Mouse (Mus musculus) c-Kit-positive CD71-positive TER-119-positive erythroid progenitor cells, embryonic 14.5 days (primary cell): ENCODE data around the gene Nxph1.
A peak's percentile ranks its signal among the peaks of the same experiment; 100 is the strongest.

Experiments used
- DNase-seq: peaks from one replicate; pipeline ENCODE4 v3.0.0-alpha.2; 2013; ENCODE audit warnings: low spot score

Gene Nxph1

DNA sequence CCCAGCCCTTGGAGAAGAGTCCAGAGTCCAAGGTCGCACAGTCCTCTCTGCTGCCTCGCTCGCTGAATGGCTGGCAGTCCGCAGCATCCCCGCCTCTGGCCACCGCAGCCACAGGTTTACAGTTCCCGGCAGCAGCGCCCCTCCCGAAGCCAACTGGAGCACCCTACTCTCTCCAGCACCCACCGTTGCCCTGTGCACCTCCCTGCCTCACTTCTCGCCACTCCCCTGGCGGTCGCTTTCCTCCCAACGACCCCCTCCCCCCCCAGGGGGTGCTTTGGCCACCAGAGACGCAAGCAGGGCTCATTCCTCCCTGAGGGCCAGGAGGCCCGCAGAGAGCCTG is at the start of gene Nxph1:
TSS of gene Nxph1 (plus strand) at position 301 of the 340 bp plus-strand sequence.
- no peak for DNase-seq

DNA sequence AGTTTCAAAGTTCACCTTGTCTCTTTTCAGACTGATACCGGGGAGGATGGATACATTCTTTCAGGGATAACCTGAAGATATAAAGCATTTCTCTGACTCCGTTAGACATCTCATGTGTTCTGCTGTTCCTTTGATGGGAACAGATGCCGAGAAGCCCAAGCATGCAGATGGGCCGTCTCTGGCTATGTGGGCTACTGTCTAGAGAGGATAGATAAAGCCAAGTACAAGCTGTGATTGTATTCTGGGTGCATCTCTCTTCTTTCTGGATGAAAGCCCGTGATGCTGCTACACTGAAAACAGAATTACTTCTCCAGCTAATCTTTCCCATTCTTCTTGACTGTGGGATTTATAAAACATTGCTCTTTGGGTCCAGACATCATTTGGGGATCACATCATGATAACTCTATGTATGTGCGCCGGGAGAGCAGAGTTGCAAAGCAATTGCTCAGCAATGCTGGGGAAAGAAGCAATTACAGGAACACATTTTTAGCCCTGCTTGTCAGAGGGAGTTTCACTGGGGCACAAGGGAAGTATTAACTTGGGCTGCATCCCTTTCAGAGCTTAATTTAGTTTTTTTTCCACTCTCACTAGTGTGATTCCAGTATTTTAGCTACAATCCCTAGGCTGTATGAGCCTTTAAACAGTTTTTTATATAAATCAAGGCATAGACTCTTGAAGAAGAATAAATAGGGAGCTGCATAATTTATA is 48.1 kb upstream of the Nxph1 start:
- no peak for DNase-seq

DNA sequence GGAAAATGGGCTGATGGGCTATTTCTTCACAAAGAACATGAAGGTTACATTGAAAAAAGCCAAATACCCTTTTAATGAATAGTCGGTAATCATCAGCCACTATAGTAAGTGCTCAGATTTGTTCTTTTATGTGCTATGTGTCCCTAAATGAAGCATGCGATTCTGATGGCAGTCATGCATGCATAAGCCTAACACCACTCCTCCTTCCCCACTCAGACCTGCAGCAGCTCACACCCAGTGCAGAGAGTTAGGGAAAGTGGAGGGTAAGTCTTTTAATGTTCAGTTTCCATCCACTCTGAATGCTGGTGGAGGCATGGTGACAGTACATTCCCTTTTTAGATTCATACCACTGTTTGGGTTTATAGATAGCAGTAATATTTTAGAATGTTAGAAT is 47.5 kb upstream of the Nxph1 start:
- no peak for DNase-seq

DNA sequence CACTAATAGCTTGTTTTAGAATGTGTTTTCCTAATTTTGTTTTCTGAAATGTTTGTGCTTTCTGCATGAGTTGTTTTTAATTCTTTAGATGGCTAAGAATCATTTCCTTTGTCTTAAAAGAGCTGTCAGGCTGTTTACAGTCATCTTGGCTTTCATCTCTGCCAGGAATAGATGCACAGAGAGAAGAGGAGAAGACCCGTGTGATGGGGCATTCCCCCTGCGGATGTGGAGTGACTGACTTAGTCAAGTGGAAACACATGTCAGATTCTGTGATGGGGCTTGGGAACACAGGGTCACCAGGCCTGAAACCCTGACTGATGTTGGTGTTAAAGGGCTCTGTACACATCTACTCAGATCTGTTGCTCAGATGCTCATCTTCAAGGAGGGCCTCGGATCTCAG is 40.3 kb upstream of the Nxph1 start:
- DNase-seq: no peak

DNA sequence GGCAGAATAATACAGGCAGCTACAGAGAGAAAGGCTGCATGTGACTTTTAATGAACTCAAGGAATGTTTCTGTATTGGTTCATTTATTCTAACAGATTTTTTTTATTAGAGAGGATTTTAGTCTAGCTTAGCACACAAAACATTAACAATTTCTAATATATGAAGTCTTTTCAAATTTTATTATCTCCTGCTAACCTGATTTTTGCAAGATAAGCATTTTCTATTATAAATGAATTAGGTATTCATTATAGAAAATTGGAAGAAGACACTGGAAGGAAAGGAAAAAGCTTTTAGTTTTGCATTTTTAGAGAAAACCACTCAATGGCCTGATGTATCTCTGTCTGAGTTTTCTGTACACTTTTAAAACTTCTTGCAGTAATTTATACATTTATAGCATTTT is 34.8 kb upstream of the Nxph1 start:
- no peak for DNase-seq

DNA sequence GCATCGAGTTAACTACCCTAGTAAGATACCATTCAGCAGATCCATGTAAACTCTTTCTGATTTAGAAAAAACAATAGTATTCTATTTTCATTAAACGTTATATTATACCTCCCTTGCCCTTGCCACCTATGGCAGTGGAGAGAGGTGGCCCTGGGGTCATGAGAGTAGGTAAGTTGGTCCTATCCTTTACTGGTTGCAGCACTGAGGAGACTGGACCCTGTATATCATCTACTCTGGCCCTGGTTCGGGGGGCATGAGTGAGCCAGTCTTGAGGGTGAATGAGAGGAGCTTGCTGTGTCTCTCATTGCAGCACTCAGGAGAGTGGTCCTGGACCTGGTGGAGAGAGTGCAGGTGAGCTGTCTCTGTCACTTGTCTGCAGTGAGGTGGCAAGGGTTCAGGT is 33.5 kb upstream of the Nxph1 start:
- no peak for DNase-seq

DNA sequence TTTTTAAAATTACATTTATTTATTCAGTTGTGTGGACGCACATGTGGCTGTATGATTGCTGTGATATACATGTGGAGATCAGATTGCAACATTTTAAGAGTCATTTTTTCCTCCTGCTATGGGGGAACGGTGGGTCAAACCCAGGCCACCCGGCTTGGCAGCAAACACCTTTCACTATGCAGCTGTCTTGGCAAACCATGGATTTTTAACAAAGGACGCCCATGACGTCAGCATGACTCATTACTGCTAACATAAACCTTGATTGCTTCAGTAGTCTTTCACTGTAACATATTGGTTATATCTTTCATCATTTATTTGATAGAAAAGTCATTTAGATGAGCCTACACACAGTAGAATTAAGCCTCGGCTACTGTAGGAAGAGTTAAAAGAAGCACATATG is 23.8 kb upstream of the Nxph1 start:
- no peak for DNase-seq

DNA sequence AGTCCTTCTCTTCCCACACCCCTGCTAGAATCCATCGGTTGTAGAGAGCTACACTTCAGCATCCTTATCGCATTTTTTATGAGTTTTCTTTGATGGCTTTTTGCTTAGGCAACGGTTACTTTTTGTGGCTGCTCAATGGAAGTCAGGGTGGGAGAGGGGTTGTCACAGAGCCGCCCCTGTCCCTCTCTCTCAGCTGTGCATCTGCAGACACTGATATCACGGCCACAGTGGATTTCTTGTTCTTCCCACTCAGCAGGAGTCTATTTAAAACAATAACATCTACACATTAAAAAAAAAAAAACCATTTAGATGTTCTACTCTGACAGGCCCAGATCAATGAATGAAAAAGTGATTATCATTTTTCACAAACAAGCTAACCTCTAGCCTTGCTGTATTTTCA is 13.0 kb upstream of the Nxph1 start:
- DNase-seq: no peak

DNA sequence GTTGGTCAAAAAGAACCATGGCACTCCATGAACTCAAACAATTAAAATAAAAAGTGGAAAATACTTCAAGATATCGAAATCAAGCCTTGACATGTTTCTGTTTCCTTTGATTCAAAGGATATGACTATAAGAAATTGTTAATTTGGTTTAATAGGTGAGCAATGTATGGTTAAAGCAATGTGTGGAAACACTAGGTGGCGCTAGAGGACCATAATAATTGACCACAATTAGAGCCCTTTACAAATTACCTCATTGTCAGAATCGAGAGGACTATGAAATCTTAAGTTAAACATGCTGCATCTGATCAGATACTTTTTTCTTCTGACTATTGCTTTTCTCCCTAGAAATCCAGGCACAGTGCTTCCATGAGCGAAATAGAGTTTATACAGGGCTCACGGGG is 12.5 kb upstream of the Nxph1 start:
- DNase-seq: peak; percentile 38

DNA sequence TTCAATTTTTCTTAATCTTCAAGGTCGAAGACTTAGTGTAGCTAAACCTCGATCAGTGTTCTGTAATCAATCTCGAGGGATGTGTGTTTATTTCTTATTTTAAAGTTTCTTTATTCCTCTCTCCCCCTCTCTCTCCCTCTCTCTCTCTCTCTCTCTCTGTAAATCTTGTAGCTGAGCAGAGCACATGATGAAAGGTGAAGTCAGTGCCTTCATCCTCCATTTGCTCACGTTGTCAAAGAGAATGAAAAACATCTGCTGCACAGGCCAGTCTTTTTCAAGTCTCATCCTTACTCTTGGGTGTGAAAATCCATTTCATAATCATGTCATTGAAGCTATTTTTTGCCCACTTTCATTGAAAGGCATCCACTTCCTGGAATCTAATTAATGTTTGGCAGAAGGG is 12.1 kb upstream of the Nxph1 start:
- DNase-seq: no peak

DNA sequence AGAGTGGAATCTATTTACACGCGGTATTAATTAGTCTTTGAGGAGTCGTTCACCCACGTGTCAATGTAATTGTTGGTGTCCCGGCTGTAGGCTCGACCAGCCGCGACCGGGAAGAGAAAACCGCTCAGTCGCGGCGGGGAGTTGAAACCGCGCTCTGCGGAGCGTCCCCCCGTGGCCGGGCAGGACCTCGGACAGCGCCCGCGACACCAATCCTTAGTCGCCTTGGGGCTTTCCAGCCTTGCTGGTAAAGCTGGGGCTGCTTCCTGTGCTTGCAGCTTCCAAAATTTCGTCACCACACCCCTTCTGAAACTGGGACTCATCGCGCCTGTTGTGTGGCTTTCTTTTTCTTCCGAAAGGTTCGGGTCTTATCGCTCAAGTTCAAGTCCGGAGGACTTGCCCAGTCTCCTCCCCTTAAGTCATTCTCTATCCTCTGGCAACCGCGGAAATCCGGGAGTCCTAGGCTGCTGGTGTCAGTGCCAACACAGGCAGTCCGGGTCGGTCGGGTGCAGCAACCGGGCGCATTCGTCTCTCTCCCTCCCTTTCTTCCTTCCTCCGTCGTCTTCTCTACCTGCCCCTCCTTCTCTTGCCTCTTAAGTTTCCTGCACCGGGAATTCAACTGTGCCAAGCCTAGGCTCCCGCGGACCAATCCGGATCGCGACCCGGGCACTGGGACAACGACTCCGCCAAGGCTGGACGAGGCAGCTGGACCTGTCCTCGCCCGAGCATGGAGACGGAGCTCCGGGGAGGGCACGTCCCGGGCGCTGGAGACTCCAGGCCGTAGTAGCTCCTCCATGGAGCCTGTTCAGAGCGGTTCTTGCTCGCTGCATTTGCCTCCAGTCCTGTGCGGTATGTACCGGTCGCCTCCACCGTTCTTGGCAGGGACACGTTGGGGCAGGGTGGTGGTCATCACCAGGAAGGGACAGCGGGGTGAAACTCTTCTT is 510 bp downstream of the Nxph1 start:
- DNase-seq: no peak

DNA sequence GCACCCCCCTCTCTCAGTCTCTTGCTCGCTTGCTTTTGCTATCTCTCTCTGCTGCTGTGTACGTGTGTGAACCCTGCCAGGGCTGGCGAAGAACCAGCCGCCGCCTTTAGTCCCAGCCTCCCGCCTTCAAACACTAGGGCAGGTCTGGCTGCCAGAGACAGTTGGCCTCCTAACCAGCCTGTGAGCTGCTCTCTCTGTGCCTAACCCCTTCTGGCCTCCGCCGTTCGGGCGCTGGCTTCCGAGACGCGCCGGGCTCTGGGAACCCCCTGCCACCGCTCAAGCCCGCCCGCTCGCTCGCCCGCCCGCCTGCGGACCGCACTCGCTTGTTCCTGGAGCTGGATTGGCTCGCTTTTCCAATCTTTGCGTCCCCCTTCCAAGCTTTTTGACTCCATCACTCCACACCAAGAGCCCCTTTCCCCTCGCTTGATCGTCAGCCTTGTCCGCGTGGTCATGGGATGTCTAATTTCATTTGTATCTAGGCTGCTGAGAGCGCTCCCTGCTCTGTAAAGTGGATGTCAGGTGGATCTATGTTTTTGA is 1.5 kb downstream of the Nxph1 start:
- DNase-seq: no peak

DNA sequence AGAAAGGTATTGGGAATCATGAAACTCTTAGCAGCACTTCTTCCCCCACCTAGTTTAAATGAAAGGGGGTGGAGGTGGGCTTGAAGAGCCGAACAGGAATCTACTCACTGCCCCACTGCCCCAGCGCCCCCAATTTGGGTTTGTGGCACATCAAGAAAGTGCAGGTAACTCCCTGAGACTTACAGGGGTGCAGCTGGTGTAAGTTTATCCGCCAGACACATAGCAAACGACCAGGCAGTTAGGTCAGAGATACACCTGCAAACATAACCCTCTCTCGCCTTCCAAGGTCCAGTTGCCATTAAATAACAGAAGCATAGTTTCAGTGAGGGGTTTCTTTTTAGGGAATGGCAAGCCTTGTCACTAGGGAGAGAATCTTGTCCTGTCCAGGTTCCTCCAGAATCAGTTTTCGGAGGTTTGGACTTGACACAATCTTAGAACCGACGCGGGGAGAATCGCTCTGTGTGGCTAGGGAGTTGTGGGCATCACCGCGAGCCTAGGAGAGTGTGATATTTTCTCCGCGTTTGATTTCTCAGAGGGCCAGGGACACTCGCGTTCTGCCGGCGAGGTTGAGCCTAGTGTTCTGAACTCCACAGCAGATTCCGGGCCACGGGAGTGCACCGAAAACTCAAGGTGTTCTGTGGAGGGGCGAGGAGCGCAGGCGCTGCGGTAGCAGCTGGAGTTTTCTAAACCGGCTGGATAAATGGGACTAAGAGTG is 2.5 kb downstream of the Nxph1 start:
- DNase-seq: no peak

DNA sequence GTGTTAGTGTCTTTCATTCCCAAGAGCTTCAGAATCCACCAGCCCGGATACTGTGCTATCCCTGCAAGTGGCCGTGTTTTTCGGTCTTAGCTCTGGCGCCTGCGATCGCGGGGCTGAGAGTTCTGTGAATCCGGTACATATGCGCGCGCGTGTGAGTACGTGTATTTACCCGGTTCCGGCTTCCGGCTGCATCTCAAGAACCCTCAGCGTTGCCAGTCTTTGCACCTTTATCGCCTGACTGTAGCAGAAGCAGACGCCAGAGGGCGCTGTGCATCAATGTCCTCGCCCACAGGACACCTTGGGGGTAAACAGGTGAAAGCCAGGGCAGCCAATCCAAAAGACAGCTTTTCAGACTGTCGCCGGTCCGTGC is 3.1 kb downstream of the Nxph1 start:
- peak; percentile 20 for DNase-seq

DNA sequence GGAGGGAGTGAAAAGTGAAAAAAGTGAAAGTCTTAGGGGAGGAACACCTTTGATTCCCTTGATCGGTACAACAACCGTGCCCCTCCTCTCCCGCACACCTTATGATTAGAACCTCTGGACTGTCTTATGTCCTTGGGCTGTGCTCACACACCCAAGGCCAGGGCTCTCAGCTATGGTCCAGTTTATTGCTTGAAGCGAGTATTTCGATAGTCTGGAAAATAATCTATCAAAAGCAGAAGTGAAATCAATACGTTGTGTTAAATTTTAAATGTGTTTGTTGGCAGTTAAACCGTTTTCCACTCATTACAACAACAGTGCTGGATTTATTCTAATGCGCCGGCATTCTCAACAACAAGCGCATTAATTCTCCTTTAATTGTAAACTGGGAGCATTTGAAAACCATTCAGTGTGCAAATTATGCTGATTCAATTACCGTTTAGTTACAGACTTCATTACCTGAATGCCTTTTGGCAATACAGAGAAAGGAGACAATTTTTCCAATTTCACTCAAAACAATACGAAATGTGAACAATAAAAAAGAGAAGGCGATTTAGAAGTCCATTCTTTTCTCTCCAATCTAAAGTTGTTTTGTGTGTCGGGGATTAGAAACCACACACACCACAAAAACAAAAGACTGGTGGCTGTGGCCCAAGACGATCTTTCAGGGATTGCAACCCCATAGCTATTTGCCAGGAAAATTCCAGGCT is 3.8 kb downstream of the Nxph1 start:
- no peak for DNase-seq

DNA sequence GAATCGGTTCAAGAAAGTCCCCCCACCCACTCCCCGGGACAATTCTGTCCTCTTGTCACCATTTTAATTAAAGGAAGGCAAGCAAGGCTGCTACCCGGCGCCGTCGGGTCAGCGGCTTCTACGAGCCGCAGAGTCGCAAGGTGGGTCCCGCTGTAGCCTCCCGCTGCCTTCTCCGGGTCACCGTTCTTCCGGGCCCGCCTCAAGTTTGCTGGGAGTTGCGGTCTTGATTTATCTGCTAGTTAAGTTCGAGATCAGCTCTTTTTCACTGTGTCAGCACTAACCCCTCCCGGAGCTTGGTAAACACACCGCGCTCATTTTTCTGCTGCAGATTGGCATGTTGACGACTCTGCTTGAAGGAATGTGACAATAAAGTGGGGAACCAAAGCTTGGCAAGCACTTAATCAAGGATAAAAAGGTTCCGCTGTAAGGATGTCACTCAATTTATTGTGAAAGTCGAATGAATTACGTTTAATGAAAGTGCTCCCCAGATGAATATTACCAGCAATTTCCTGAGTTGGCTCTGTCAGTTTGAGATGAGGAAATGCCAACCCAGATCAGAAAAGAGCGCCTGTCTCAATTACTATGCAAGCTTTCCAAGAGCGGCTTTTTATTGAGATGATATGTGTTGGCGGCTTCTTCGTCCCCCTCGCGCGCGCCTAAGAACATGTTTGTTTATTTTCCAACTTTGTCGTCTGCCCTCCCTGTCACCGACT is 7.7 kb downstream of the Nxph1 start:
- no peak for DNase-seq

DNA sequence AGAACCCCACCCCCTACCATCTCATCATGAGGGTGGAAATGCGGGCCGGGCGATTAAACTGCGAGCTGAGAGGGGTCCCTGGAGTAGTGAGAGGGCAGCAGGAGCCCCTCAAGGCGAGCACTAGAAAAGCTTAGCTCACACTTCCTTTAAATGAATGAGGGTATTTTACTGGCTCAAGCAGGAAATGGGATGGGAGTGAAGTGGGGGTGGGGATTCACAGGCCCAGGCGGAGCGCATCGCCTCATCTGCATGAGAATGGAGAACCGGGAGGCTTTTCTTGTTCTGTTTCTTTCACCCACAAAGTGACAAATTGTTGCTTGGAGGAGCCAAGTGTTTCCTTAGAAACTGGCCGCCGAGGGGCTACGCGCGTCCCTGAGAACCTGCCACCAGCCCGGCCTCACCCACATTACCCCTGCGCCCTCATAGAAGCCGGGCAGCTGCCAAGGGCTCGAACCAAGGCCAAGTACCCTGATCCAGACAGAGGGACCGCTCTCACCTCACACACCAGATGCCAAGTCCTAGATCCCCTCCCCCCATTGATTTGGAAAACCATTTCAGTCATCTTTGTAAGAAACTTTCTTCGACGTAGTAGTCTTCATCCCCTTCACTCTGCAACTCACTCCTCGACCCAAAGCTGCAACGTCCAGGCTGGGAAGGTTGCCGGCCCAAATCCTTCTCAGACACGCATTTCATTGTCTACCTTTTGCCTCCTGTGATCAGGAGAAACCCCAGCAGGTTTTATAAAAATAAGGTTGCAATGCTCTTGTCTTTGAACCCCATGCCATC is 8.7 kb downstream of the Nxph1 start:
- no peak for DNase-seq

DNA sequence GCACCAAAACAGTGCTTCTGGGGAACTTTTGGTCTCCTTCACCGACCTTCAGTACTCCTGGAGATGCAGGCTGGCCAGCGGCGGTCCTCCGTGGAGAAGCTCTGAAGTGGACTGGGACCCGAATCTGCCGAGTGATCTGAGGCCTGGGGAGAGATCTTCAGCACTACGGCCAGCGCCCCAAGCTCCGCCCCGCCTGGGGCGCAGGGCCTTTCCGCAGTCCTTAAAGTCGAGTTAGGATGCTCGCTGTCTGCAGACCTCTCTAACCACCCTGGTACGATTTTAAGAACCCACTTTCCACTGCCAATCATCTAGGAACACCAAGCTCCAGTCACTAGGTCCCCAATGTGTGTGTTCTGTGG is 9.3 kb downstream of the Nxph1 start:
- no peak for DNase-seq

DNA sequence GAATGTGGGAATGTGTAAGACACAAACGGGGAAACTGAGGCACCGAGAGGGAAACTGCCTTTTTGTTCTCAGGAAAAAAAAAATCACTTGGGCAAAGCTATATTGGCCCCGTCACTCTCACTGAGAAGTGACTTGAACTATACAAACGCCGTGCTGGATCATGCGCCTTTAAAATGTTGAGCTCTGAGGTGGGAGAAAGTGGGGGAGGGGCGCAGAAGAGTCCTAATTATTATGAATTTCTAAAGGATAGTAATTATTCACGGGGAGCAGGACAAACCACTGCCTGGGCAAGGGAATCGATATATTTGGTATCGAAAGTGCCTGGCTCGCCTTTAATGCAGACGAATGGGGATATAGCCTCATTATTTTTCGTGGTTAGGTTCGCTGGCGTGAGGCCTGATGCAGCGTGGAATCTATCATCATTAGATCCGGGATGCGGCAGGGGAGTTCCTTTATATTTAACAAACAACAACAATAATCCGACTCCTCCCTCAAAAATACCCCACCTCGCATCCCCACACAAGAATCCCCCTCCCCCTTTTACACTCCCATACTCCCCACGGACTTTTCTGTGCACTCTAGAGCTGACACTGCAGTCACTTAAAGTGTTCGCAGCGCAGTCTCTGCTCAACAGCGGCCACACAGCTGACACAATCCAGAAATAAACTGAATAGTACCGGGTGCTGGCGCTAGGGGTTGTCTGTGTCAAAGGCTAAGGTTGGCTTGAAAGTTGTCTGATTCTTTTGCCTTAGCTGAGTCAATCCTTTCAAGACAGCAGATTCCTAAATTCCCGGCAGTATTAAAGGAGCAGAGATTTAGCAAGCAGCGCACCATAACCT is 10.1 kb downstream of the Nxph1 start:
- DNase-seq: no peak

DNA sequence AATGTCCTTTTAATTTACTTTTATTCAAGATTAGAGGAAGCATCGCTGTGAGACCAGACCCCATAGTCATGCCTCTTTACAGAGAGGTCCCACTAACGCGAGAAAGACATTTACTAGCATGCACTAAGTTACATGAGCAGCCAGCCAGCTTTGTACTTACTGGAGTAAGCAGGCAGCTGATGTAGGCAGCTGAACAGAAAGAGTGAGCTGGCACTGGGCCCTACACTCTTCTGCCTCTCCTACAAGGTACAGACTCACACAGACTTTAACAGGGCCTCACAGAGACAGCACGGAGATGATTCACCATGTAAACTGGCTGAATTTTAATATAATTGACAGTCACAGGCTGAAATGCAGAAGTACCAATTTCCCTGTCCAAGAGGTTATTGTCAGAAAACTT is 11.6 kb downstream of the Nxph1 start:
- DNase-seq: no peak
